Mouse (Mus musculus) bone marrow macrophage, adult 2 months (primary cell): Measurements from ENCODE around the gene Olfr1275.

Source experiments
- CTCF ChIP-seq: IDR thresholded peaks from 2 replicates; pipeline ENCODE4 v1.5.1; 2012; ENCODE audit warnings: low read depth, mild to moderate bottlenecking, low read length, moderate library complexity
- POLR2A ChIP-seq: IDR thresholded peaks from 2 replicates; pipeline ENCODE4 v1.6.1; 2012; ENCODE audit warnings: mild to moderate bottlenecking, low read depth, low read length, borderline replicate concordance

DNA sequence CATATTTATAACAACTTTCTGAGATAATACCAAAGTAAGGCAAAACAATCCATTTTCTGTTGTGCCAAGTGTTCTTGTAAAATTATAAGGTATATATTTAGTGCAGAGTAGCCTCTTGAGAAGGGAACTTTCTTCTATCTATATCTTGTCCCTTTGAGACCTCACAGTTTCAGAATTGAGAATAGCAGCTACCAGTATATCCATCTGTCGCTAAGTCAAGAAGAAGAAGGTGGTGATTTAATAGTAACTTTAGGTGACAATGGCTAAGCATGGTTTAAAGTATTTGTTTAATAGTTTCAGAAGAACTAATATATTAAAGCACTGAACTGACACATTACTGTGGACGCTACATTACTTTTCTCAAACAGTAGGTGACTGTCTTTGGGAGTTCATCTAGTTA is 38.9 kb upstream of the Olfr1275 start, which contains the start of gene Olfr1277:
- no peak for TF ChIP-seq POLR2A
- no peak for TF ChIP-seq CTCF
